Mouse (Mus musculus) kidney, embryonic 14.5 days (tissue): ENCODE data around the gene Macrod2. TPM values are rescaled to one million over a fixed set of nuclear protein-coding genes. Genes with fewer than 3 reads are reported as not detected.

Experiments used
- ATAC-seq: fragments of 200-750 bp; cut with Nextera tagmentation; 2 replicates; pipeline ENCODE4 v1.8.0; 2017; ENCODE audit warnings: moderate number of reproducible peaks, mild to moderate bottlenecking, moderate TSS enrichment, moderate library complexity; ENCODE audit not compliant: low FRiP score, low TSS enrichment
- H3K27ac ChIP-seq: fragments of 300-500 bp; sonication (generic); 2 replicates; pipeline ENCODE4 v1.5.1; 2014; ENCODE audit warnings: low read depth, mild to moderate bottlenecking, low read length, moderate library complexity, mixed read lengths
- H3K27me3 ChIP-seq: fragments of 300-500 bp; sonication (generic); 2 replicates; pipeline ENCODE4 v1.6.1; 2014; ENCODE audit warnings: mild to moderate bottlenecking, low read length; ENCODE audit not compliant: control insufficient read depth, insufficient read depth
- H3K36me3 ChIP-seq: fragments of 300-500 bp; sonication (generic); 2 replicates; pipeline ENCODE4 v1.6.1; 2014; ENCODE audit warnings: low read length, mixed read lengths; ENCODE audit not compliant: control insufficient read depth, insufficient read depth
- H3K4me1 ChIP-seq: fragments of 300-500 bp; sonication (generic); 2 replicates; pipeline ENCODE4 v1.6.1; 2014; ENCODE audit warnings: low read length, mixed read lengths; ENCODE audit not compliant: control insufficient read depth, insufficient read depth
- H3K4me2 ChIP-seq: fragments of 300-500 bp; sonication (generic); replicated peaks from 2 replicates; pipeline ENCODE4 v1.6.1; 2014; ENCODE audit warnings: low read depth, mild to moderate bottlenecking, low read length
- H3K4me3 ChIP-seq: fragments of 300-500 bp; sonication (generic); 2 replicates; pipeline ENCODE4 v1.5.1; 2014; ENCODE audit warnings: mild to moderate bottlenecking, low read length
- H3K9ac ChIP-seq: fragments of 300-500 bp; sonication (generic); 2 replicates; pipeline ENCODE4 v1.6.1; 2014; ENCODE audit warnings: low read depth, mild to moderate bottlenecking, low read length, moderate library complexity
- H3K9me3 ChIP-seq: fragments of 300-500 bp; sonication (generic); 2 replicates; pipeline ENCODE4 v1.6.1; 2016; ENCODE audit warnings: low read length; ENCODE audit not compliant: control insufficient read depth
- WGBS: fragments of 180-500 bp; shearing (Covaris S2); extraction: QIAGEN DNeasy Blood & Tissue Kit; methylation state at CpG from one replicate; pipeline ENCODE4 v1.1.7; 2014; 5-methylcytosine and 5-hydroxymethylcytosine counted together
- polyA plus RNA-seq: library from polyadenylated mRNA; unstranded; fragments of >200 nt; fragmentation: Nextera tagmentation; extraction: Ambion mirVana; gene quantifications from 2 replicates; pipeline ENCODE4 v1.2.1, GENCODE M21; 2014

The Macrod2 gene
- polyA plus RNA-seq, 1 experiment from 2014 or later: 22.2 TPM

- Histone ChIP-seq H3K27me3 (no peaks in the 10 kb centered on the region), H3K27ac (no peak overlapping the region), H3K36me3 (no peaks in the 10 kb centered on the region), H3K9me3 (no peaks in the 10 kb centered on the region), H3K4me1 (no peaks in the 10 kb centered on the region), H3K9ac (no peak overlapping the region), H3K4me2 (no peak overlapping the region), H3K4me3 (no peak overlapping the region)
- ATAC-seq: no peak
- 51% methylated on average over 6 of the region's 6 CpGs for WGBS
Measured at GRCm38 (mm10) chr2:140911463-140911862, 516.4 kb downstream of the Macrod2 start.

DNA sequence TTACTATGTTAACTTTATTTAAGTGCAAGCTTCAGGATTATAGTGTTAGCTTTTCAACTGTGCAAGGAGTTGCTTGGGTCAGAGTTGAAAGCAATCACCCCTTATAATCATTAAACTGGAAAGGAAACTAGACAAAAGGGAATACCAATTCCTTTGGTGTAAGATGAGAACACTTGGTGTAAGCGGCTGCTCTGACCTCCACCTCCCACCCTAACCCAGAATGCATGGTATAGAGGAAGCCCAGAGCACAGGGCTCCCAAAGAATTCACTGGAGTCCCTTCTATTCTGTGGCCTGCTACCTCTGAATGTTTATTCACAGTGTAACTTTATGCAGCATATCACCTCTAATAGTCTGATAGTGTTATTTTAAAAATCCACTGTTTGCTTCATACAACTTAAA, 517.1 kb downstream of the Macrod2 start:
- Histone ChIP-seq H3K36me3 (no peaks in the 10 kb centered on the region), H3K4me3 (no peak overlapping the region), H3K27me3 (no peaks in the 10 kb centered on the region), H3K9me3 (no peaks in the 10 kb centered on the region), H3K4me2 (no peak overlapping the region), H3K9ac (no peak overlapping the region), H3K27ac (no peak overlapping the region), H3K4me1 (no peaks in the 10 kb centered on the region)
- 0% methylated on average over 1 of the region's 1 CpGs for WGBS
- ATAC-seq: peak; percentile 64; the same call in 1 of the 2 replicates

DNA sequence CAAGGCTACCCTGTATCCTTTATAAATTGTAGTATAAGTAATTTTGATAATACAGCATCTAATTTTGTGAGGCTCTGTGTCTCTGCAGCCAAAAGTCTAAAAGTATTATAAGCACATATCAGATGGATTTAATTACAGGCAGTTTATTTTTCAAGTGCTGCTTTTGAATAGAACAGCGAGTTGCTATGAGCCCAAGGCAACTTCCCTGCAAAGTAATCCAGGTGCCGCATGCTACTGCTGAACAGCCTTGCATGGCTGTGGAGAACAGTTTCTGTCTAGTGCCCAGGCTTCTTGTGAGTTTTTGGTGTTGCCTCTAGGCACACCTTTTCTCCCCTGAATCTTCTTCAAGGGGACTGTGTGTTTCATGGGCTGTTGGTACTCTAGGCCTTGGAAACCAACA, 517.8 kb downstream of the Macrod2 start:
- Histone ChIP-seq H3K27ac (no peak overlapping the region), H3K27me3 (no peaks in the 10 kb centered on the region), H3K4me2 (no peak overlapping the region), H3K4me3 (no peak overlapping the region), H3K36me3 (no peaks in the 10 kb centered on the region), H3K9ac (no peak overlapping the region), H3K9me3 (no peaks in the 10 kb centered on the region), H3K4me1 (no peaks in the 10 kb centered on the region)
- 71% methylated on average over 2 of the region's 2 CpGs for WGBS
- ATAC-seq: no peak

- Histone ChIP-seq H3K4me3 (no peak overlapping the region), H3K4me2 (no peak overlapping the region), H3K9ac (no peak overlapping the region), H3K27ac (no peak overlapping the region), H3K27me3 (no peaks in the 10 kb centered on the region), H3K4me1 (no peaks in the 10 kb centered on the region), H3K36me3 (no peaks in the 10 kb centered on the region), H3K9me3 (no peaks in the 10 kb centered on the region)
- WGBS: 84% methylated on average over 7 of the region's 7 CpGs
- no peak for ATAC-seq
Measured at GRCm38 (mm10) chr2:140913679-140914412, 518.7 kb downstream of the Macrod2 start.

DNA sequence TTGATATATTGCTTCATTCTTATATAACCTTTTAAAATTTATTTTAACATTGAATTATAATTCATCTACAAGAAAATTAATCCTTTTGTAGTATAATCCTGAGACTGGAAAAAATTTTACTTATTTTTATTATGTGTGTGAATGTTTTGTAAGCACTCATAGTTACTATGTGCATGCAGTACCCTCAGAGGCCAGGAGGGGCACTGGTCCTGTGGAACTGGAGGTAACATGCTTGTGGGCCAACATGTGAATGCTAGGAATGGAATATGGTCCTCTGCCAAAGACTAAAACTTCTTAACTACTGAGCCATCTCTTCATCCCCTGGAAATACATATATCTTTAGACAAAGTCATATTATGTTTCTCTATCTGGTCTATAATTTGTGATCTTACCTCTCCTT, 531.8 kb downstream of the Macrod2 start:
- no peaks in the 10 kb centered on the region for H3K4me1 ChIP-seq
- no peaks in the 10 kb centered on the region for H3K27me3 ChIP-seq
- H3K4me2 ChIP-seq: no peak overlapping the region
- no peaks in the 10 kb centered on the region for H3K9me3 ChIP-seq
- ATAC-seq: no peak
- H3K36me3 ChIP-seq: no peaks in the 10 kb centered on the region
- H3K27ac ChIP-seq: no peak overlapping the region
- no peak overlapping the region for H3K9ac ChIP-seq
- H3K4me3 ChIP-seq: no peak overlapping the region

GRCm38 (mm10) chr2:140934483-140934882, 539.4 kb downstream of the Macrod2 start:
- Histone ChIP-seq H3K9ac (no peak overlapping the region), H3K9me3 (no peaks in the 10 kb centered on the region), H3K36me3 (no peaks in the 10 kb centered on the region), H3K27ac (no peak overlapping the region), H3K27me3 (no peaks in the 10 kb centered on the region), H3K4me2 (no peak overlapping the region), H3K4me3 (no peak overlapping the region), H3K4me1 (no peaks in the 10 kb centered on the region)
- ATAC-seq: peak; percentile 66; the same call in 1 of the 2 replicates
- WGBS: 19% methylated on average over 1 of the region's 1 CpGs

DNA sequence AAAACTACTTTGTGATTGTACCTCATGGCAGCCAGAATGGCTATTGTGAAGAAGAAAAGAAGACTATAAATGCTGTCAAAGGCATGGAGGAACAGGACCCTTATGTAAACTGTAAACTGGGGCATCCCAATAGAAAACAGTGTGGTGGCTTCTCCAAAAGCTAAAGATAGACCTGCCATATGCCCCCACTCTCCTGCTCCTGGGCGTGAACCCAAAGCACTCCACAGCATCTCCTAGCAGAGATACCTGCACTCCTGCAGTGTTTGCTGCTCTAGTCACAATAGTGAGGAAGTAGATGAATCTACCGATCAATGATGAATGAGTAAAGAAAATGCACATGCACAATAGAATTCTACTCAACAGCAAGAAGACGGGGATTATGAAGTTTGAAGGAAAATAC, 554.4 kb downstream of the Macrod2 start:
- H3K9ac ChIP-seq: no peak overlapping the region
- H3K27me3 ChIP-seq: no peaks in the 10 kb centered on the region
- H3K4me2 ChIP-seq: no peak overlapping the region
- H3K9me3 ChIP-seq: no peaks in the 10 kb centered on the region
- H3K36me3 ChIP-seq: no peaks in the 10 kb centered on the region
- no peak overlapping the region for H3K4me3 ChIP-seq
- no peaks in the 10 kb centered on the region for H3K4me1 ChIP-seq
- H3K27ac ChIP-seq: no peak overlapping the region
- WGBS: 92% methylated on average over 3 of the region's 3 CpGs
- ATAC-seq: no peak

DNA sequence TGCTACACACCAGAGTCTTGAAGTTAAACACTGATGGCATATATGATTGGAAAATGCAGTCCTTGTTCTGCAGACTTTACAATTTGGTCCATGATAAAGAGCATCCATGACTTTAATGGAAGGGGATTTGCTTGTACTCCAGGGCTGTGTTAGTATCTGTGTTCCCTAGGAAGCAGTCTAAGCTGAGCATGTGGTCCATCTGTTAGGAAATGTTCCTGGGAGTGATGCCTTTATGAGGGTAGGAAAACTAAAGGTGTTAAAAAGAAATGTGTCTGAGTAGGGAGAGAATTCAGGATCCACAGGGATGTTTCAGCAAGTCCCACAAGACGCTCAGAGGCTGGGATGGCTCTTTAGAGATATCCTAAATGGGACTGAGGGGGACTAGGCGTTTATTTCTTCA, 564.1 kb downstream of the Macrod2 start:
- Histone ChIP-seq H3K36me3 (no peaks in the 10 kb centered on the region), H3K27ac (no peak overlapping the region), H3K9me3 (no peaks in the 10 kb centered on the region), H3K27me3 (no peaks in the 10 kb centered on the region), H3K4me3 (no peak overlapping the region), H3K9ac (no peak overlapping the region), H3K4me1 (no peaks in the 10 kb centered on the region), H3K4me2 (no peak overlapping the region)
- 62% methylated on average over 2 of the region's 2 CpGs for WGBS
- ATAC-seq: no peak

DNA sequence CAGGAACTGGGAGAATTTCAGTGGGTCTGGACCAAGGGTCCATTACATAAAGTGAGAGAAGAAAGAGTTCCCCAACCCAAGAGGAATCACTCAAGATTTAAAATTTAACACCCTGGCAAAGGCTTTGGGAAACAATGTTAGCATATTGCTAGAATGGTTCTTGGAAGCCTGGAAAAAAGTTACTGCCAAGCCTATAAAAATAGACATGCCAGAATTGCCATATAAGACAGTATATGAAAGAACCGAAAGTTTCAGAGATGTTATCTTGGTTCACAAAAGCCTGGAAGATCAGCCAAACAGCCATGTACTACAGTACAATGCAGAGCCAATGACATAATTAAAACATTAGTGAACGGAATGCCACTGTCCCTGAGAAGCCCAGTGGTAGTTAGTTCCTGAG, 575.1 kb downstream of the Macrod2 start:
- no peak overlapping the region for H3K9ac ChIP-seq
- 72% methylated on average over 2 of the region's 2 CpGs for WGBS

More for the DNA sequence above, 575.1 kb downstream of the Macrod2 start:
- no peaks in the 10 kb centered on the region for H3K4me1 ChIP-seq
- H3K4me2 ChIP-seq: no peak overlapping the region
- no peak overlapping the region for H3K4me3 ChIP-seq
- ATAC-seq: no peak
- no peaks in the 10 kb centered on the region for H3K36me3 ChIP-seq
- no peaks in the 10 kb centered on the region for H3K9me3 ChIP-seq
- no peaks in the 10 kb centered on the region for H3K27me3 ChIP-seq
- H3K27ac ChIP-seq: no peak overlapping the region
